Mouse (Mus musculus) heart, postnatal 10 days (tissue): ENCODE measurements around the gene Erfe. TPM values are rescaled to one million over a fixed set of nuclear protein-coding genes. Genes with fewer than 3 reads are reported as not detected.

Experiments
- DNase-seq, 2 experiments: peaks; one replicate each; pipeline ENCODE4 v3.0.0; 2021
- intact Hi-C: fragments of 180-260 bp; cut with DNase I; formaldehyde crosslinking; loops from one replicate; pipeline ENCODE4 v1.15.1; 2025
- total RNA-seq, 2 experiments: library from RNA; stranded (reverse); gene quantifications; 2 replicates each; pipeline ENCODE4 v1.2.3; 2021

Gene Erfe
- total RNA-seq, 2 experiments from 2014 or later: 0.32 to 0.45 TPM

GRCm38 (mm10) chr1:91370055-91370454 is 3.8 kb downstream of the Erfe start:
- intact Hi-C loops: no loop called here

GRCm38 (mm10) chr1:91373414-91373835 is 7.2 kb downstream of the Erfe start:
- DNase-seq: no peak
- intact Hi-C loops: no loop called here

More at GRCm38 (mm10) chr1:91370055-91370454, 3.8 kb downstream of the Erfe start:
- DNase-seq: peak; percentile 35 to 39

- peak; percentile 82 to 88 for DNase-seq
- intact Hi-C loops: loop anchor here (2.0 to 5.0 kb wide), 2 partner anchors 34 to 263 kb away; no protein-coding TSS in a partner anchor
These were observed 14.3 kb downstream of the Erfe start for GRCm38 (mm10) chr1:91380453-91381090.

GRCm38 (mm10) chr1:91381091-91381471 is 14.9 kb downstream of the Erfe start:
- DNase-seq: no peak
- intact Hi-C loops: loop anchor here (2.0 to 5.0 kb wide), 2 partner anchors 34 to 264 kb away; no protein-coding TSS in a partner anchor

GRCm38 (mm10) chr1:91390369-91390768 is 24.1 kb downstream of the Erfe start:
- intact Hi-C loops: no loop called here
- DNase-seq: no peak

- peak in 1 of 2 experiments; percentile 16 for DNase-seq
- intact Hi-C loops: no loop called here
These were observed 31.7 kb downstream of the Erfe start for GRCm38 (mm10) chr1:91397927-91398259.

- intact Hi-C loops: no loop called here
- peak; percentile 86 for DNase-seq
These were observed 32.2 kb downstream of the Erfe start, which contains the start of gene Ilkap for GRCm38 (mm10) chr1:91398260-91399062. TSS of gene Ilkap (minus strand) at chr1:91398815.

- intact Hi-C loops: no loop called here
- no peak for DNase-seq
These were observed 38.7 kb downstream of the Erfe start for GRCm38 (mm10) chr1:91404976-91405375.

GRCm38 (mm10) chr1:91405406-91406169 is 39.4 kb downstream of the Erfe start:
- peak in 1 of 2 experiments; percentile 43 for DNase-seq
- intact Hi-C loops: no loop called here

GRCm38 (mm10) chr1:91407819-91408218 is 41.6 kb downstream of the Erfe start:
- intact Hi-C loops: no loop called here
- no peak for DNase-seq

- DNase-seq: no peak
- intact Hi-C loops: no loop called here
These were observed 45.5 kb downstream of the Erfe start for GRCm38 (mm10) chr1:91411631-91412285.

- DNase-seq: peak; percentile 19 to 56
- intact Hi-C loops: no loop called here
These were observed 46.2 kb downstream of the Erfe start for GRCm38 (mm10) chr1:91412286-91413029.

- intact Hi-C loops: no loop called here
- DNase-seq: peak; percentile 95 to 97
These were observed 46.8 kb downstream of the Erfe start for GRCm38 (mm10) chr1:91413030-91413506.

GRCm38 (mm10) chr1:91413536-91413897 is 47.3 kb downstream of the Erfe start:
- intact Hi-C loops: no loop called here
- DNase-seq: no peak

- intact Hi-C loops: no loop called here
- peak; percentile 92 to 93 for DNase-seq
These were observed 47.8 kb downstream of the Erfe start, which contains the start of gene Hes6 for GRCm38 (mm10) chr1:91413898-91414594. TSS of gene Hes6 (minus strand) at chr1:91414038.

- intact Hi-C loops: no loop called here
- no peak for DNase-seq
These were observed 48.7 kb downstream of the Erfe start for GRCm38 (mm10) chr1:91414903-91415302.

- no peak for DNase-seq
- intact Hi-C loops: no loop called here
These were observed 49.1 kb downstream of the Erfe start for GRCm38 (mm10) chr1:91415311-91415710.

GRCm38 (mm10) chr1:91417991-91418390 is 51.8 kb downstream of the Erfe start:
- intact Hi-C loops: no loop called here
- no peak for DNase-seq
